Mouse (Mus musculus): ENCODE measurements around the gene Tm9sf3.

GRCm38 (mm10) chr19:41264331-41264799 is 568 bp upstream of the Tm9sf3 start:
- no peak for TF ChIP-seq CTCF (IDR thresholded peaks at IDR 0.05; ENCODE audit: borderline replicate concordance, insufficient read depth, low read length)
- TF ChIP-seq POLR2A (IDR thresholded peaks at IDR 0.05; ENCODE audit: low read depth, low read length): no peak
